Mouse (Mus musculus) kidney, adult 2 months (tissue): ENCODE data around the gene Wdr54. TPM values are rescaled to one million over a fixed set of nuclear protein-coding genes. Genes with fewer than 3 reads are reported as not detected.
A peak's percentile ranks its signal among the peaks of the same experiment; 100 is the strongest.
"Not testable (repeated sequence)": the region's sequence is repeated elsewhere in the genome, so short reads cannot be mapped to it uniquely, and the experiment has no call there.

Experiments used
- DNase-seq: peaks from one replicate; pipeline ENCODE4 v3.0.0; 2021
- H3K27ac ChIP-seq: fragments of 200-500 bp; 2 replicates; pipeline ENCODE4 v1.5.1; 2012; ENCODE audit warnings: low read depth, low read length, control low read depth, inconsistent platforms; ENCODE audit not compliant: insufficient read depth
- H3K27me3 ChIP-seq: fragments of 200-500 bp; replicated peaks from 2 replicates; pipeline ENCODE4 v1.6.1; 2012; ENCODE audit warnings: mild to moderate bottlenecking, moderate library complexity, low read length, inconsistent platforms; ENCODE audit not compliant: control insufficient read depth, insufficient read depth
- H3K36me3 ChIP-seq: fragments of 200-500 bp; 2 replicates; pipeline ENCODE4 v1.6.1; 2012; ENCODE audit warnings: mild to moderate bottlenecking, moderate library complexity, low read length, inconsistent platforms; ENCODE audit not compliant: control insufficient read depth, insufficient read depth
- H3K4me1 ChIP-seq: fragments of 200-500 bp; 2 replicates; pipeline ENCODE4 v1.6.1; 2011; ENCODE audit warnings: low read length; ENCODE audit not compliant: control insufficient read depth, insufficient read depth
- H3K4me3 ChIP-seq: fragments of 200-500 bp; 2 replicates; pipeline ENCODE4 v1.5.1; 2011; ENCODE audit warnings: mild to moderate bottlenecking, low read depth, low read length, control low read depth; ENCODE audit not compliant: insufficient read depth
- CTCF ChIP-seq: fragments of 200-500 bp; conservative IDR thresholded peaks from 2 replicates; pipeline ENCODE4 v1.5.1; 2011; ENCODE audit warnings: low read depth, mild to moderate bottlenecking, control low read depth, low read length, moderate library complexity, mixed read lengths; ENCODE audit not compliant: insufficient read depth, insufficient read length
- POLR2A ChIP-seq: fragments of 200-500 bp; IDR thresholded peaks from one replicate; pipeline ENCODE4 v1.6.1; 2011; ENCODE audit warnings: low read depth, low read length, control low read depth
- WGBS: fragments of 180-500 bp; shearing (Covaris S2); methylation state at CpG from one replicate; pipeline ENCODE4 v1.1.7; 2018; 5-methylcytosine and 5-hydroxymethylcytosine counted together
- polyA plus RNA-seq: library from polyadenylated mRNA; depleted of rRNA; stranded (reverse); fragments of >200 nt; gene quantifications from 2 replicates; pipeline ENCODE4 v1.2.3, GENCODE M21; 2012

The Wdr54 gene
- polyA plus RNA-seq, 1 experiment: 4.7 TPM

DNA sequence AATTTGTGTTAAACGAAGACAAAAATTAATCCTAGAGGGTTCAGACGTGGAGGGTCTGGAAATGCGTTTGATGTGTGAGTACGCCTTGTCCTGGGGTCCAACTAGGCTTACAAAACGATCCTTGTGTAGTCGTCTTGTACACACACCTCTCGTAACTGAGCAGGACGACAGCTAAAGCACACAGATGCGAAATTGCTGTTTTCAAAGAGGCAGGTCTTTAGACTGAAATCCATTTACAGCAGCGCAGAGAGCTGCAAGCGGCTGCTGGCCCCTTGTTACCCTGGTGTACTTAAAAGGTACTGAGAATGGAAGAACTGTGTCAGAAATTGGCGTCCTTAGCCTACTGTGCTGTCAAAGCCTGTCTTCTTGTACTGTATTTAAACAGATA, 10.0 kb upstream of the Wdr54 start:
- DNase-seq: no peak
- TF ChIP-seq CTCF (0 out of 2 replicates have a peak, but pooled peaks have one; percentile 5), POLR2A (no peak)
- H3K4me3 ChIP-seq: peak overlapping the region; percentile 65
- H3K36me3 ChIP-seq: no peaks in the 10 kb centered on the region
- H3K27ac ChIP-seq: peak overlapping the region; percentile 24; the same call in 1 of the 2 replicates
- H3K27me3 ChIP-seq: no peaks in the 10 kb centered on the region
- peaks cover 17% of the 10 kb centered on the region; the same call in 1 of the 2 replicates for H3K4me1 ChIP-seq
- 0% methylated on average over 12 of the region's 12 CpGs for WGBS

GRCm38 (mm10) chr6:83165607-83166242, 9.5 kb upstream of the Wdr54 start, which contains the start of gene Dctn1:
Dctn1 (plus strand) TSS chr6:83165920.
- TF ChIP-seq POLR2A: no peak
- TF ChIP-seq CTCF: peak; percentile 74
- Histone ChIP-seq H3K4me1 (peaks cover 17% of the 10 kb centered on the region; the same call in 1 of the 2 replicates), H3K4me3 (peak within 1 kb of the TSS; percentile 65), H3K27me3 (no peaks in the 10 kb centered on the region), H3K36me3 (no peaks in the 10 kb centered on the region), H3K27ac (peak within 1 kb of the TSS; percentile 98)
- WGBS: under 1% methylated on average over 55 of the region's 58 CpGs
- peak; percentile 96 for DNase-seq

GRCm38 (mm10) chr6:83165026-83165606, 8.9 kb upstream of the Wdr54 start:
- peak overlapping the region; percentile 51 for H3K4me3 ChIP-seq
- H3K36me3 ChIP-seq: no peaks in the 10 kb centered on the region
- peak overlapping the region; percentile 73 for H3K27ac ChIP-seq
- TF ChIP-seq CTCF (no peak), POLR2A (no peak)
- no peaks in the 10 kb centered on the region for H3K27me3 ChIP-seq
- H3K4me1 ChIP-seq: peaks cover 16% of the 10 kb centered on the region; the same call in 1 of the 2 replicates
- no peak for DNase-seq
- under 1% methylated on average over 6 of the region's 6 CpGs for WGBS

GRCm38 (mm10) chr6:83162701-83163100, 6.5 kb upstream of the Wdr54 start:
- TF ChIP-seq CTCF: peak; percentile 83
- no peak for TF ChIP-seq POLR2A
- peaks cover 7% of the 10 kb centered on the region; the same call in 1 of the 2 replicates for H3K4me1 ChIP-seq
- peak overlapping the region; percentile 52 for H3K4me3 ChIP-seq
- H3K27me3 ChIP-seq: no peaks in the 10 kb centered on the region
- 0% methylated on average over 8 of the region's 8 CpGs for WGBS
- DNase-seq: peak; percentile 82
- H3K36me3 ChIP-seq: no peaks in the 10 kb centered on the region
- H3K27ac ChIP-seq: no peak overlapping the region

DNA sequence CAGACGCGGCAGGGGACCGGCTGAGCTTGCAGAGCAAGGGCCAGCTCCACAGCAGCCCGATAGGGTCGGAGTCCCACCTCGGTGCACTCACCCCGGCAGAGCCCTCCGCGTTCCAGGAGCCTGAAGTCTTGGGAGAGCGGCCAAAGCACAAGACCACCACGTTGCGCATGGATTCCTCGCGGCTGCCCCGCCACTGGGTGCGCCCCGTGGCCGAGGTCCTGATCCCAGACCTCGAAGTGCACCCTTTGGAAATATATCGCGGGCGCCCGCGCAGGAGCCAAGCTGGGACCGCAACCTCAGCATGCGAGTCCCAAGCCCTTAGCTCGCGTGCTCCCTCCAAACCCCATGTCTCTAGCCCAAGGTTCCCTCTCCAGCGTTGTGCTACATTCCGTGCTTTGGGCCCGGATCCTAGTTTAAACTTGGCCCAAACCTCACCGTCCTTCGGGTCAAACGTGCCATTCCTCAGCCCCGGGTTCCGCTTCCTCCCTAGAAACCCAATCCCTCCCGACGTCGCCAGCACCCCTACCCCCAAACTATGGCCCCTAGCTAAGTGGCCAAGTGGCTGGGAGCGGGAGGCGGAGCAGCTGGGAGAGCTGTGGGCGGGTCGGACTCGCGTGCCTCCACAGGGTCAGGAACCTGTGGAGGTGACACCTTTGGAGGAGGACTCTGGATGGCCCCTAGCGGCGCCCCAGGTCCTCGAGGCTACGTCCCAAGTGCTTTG, 5.9 kb upstream of the Wdr54 start:
- 2% methylated on average over 49 of the region's 49 CpGs for WGBS
- Histone ChIP-seq H3K27ac (no peak overlapping the region), H3K36me3 (no peaks in the 10 kb centered on the region), H3K4me3 (peak overlapping the region; percentile 52), H3K27me3 (no peaks in the 10 kb centered on the region), H3K4me1 (peaks cover 4% of the 10 kb centered on the region; the same call in 1 of the 2 replicates)
- DNase-seq: peak; percentile 84
- TF ChIP-seq CTCF (no peak), POLR2A (no peak)

GRCm38 (mm10) chr6:83161442-83161841, 5.2 kb upstream of the Wdr54 start:
- H3K27me3 ChIP-seq: no peaks in the 10 kb centered on the region
- no peak overlapping the region for H3K27ac ChIP-seq
- no peaks in the 10 kb centered on the region for H3K36me3 ChIP-seq
- TF ChIP-seq POLR2A: no peak
- no peak for DNase-seq
- H3K4me3 ChIP-seq: peak overlapping the region; percentile 52; the same call in 1 of the 2 replicates
- WGBS: 34% methylated on average over 19 of the region's 19 CpGs
- H3K4me1 ChIP-seq: peaks cover 4% of the 10 kb centered on the region; the same call in 1 of the 2 replicates

DNA sequence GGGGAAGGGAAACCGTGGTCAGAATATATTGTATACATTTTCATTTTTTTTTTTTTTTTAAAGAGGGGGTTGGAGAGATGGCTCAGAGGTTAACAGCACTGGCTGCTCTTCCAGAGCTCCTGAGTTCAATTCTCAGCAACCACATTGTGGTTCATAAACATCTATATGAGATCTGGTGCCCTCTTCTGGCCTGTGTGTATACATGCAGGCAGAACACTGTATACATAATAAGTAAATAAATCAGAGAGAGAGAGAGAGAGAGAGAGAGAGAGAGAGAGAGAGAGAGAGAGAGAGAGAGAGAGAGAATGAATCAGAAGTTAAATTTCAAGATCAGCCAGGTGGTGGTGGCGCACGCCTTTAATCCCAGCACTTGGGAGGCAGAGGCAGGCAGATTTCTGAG, 3.3 kb upstream of the Wdr54 start:
- not testable (repeated sequence) for H3K27me3 ChIP-seq, H3K27ac ChIP-seq, H3K36me3 ChIP-seq, H3K4me3 ChIP-seq, H3K4me1 ChIP-seq
- peak; percentile 33 for DNase-seq
- 0 out of 2 replicates have a peak, but pooled peaks have one; percentile 3 for TF ChIP-seq CTCF
- WGBS: 20% methylated on average over 3 of the region's 3 CpGs
